Mouse (Mus musculus): ENCODE data around the gene Speer4e.
"Not testable (repeated sequence)": the region's sequence is repeated elsewhere in the genome, so short reads cannot be mapped to it uniquely, and the experiment has no call there.

Speer4e gene

DNA sequence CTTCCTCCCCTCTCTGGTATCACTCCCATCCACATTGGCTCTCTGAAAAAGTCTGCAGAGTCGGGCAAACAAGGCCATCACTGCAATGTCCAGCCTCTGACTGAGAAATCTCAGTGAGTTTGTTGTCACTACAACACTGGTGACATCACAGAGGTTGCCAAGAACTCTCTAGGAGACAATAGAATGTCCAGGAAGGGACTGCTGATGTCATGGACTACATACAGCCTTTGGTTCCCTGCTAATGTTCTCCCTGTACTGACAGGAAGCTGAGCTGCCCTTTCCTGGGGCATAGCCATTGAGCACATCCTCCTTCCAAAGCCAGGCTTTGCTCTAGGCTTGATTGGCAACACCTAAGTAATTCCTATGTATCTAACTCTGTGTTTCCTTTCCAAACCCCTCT, at the start of gene Speer4e:
Gene Speer4e (minus strand): TSS at position 101 of the 400 bp plus-strand sequence.
- not testable (repeated sequence) for DNase-seq (ENCODE audit: low read depth, low spot score)

DNA sequence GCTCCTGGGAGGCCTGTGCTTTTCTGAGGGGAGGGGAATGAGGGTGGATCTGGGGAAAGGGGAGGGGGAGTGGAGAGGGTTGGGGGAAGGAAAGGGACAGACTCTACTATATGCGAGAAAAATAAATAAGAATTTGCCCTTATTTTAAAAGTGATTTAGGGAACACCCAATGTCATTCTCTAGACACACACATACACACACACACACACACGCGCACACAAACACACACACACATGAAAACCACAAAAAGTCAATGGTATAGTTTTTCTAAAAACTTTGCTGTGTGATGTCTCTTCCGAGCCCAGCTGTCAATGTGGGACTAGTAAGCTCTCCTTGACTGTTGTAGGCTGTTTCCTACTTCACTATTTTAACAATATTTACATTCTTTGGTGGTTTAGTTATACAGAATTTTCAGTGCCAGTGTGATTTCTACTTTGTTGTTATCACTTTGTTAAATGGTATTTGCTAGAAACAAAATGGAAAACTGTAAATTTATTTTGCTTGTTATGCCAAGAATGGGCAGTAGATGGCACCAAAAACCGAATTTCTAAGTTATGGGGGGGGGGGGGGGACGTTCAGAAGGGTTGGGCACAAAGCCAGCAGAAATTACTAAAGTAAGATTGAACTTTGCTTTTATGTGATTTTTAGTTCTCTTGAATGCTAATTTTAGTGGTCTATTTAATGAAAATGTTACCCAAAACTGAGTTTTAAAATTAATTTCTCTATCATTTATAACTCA, 48.6 kb upstream of the Speer4e start:
- DNase-seq (ENCODE audit: low read depth, low spot score): not testable (repeated sequence)

GRCm38 (mm10) chr5:14978835-14979234, 40.6 kb upstream of the Speer4e start, which contains the start of gene Gm10354:
TSS of gene Gm10354 (minus strand) at chr5:14978935.
- not testable (repeated sequence) for DNase-seq (ENCODE audit: low read depth, low spot score)

DNA sequence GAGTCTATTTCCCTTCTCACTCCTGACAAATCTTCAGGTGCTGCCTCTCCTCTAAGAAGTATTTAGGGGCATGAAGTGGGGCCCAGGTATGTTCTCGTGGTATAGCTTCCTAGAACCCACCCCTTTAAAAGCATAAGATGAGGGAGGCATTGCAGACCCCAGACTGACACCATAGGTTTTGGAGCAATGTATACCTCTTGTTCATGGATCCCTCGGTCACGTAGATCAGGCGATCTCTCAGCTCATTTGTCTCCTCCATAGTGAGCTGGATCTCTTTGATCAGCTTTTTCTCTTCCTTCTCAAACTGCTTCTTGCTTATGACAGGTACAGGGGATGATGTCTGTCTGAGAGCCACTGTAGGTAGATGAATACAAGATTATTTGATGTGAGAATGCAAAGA, 39.1 kb upstream of the Speer4e start:
- DNase-seq (ENCODE audit: low read depth, low spot score): not testable (repeated sequence)

DNA sequence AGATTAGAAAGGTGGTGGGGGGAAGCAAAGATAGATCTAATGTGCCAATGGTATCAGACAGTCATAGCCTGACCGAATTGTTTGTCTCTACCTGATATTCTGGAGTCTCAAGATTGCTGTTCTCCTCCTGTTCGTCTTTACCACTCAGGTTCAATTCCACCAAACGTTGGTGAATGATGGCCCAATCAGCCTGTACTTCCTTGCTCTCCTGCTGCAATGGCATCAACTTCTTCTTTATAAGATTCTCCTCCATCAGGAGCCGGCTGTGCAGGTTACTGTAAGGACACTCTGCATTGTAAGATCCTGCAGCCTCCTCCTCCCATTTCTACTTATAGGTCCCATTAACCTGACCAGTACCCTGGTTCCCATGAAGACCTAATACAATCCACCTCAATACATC, 37.1 kb upstream of the Speer4e start:
- not testable (repeated sequence) for DNase-seq (ENCODE audit: low read depth, low spot score)

- DNase-seq (ENCODE audit: low read depth, low spot score): not testable (repeated sequence)
These were observed 34.6 kb upstream of the Speer4e start for GRCm38 (mm10) chr5:14972841-14973240.

- not testable (repeated sequence) for DNase-seq (ENCODE audit: low read depth, low spot score)
These were observed 25.6 kb upstream of the Speer4e start for GRCm38 (mm10) chr5:14963821-14964220.

DNA sequence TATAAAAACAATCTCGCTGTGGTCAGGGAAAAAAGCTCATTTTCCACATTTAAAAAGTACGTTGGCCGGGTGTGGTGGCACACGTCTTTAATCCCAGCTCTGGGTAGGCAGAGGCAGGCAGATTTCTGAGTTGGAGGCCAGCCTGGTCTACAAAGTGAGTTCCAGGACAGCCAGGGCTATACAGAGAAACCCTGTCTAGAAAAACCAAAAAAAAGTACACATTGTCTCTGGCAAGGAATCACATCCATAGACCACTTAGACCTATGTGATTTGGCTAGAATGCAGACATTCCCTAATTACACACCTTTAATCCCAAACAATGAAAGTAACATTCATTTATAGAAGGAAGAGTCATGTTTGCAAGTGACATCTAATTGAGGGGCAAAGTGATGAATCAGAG, 23.3 kb upstream of the Speer4e start:
- DNase-seq (ENCODE audit: low read depth, low spot score): not testable (repeated sequence)

GRCm38 (mm10) chr5:14955928-14956706, 17.9 kb upstream of the Speer4e start:
- not testable (repeated sequence) for DNase-seq (ENCODE audit: low read depth, low spot score)

GRCm38 (mm10) chr5:14953587-14953986, 15.4 kb upstream of the Speer4e start:
- not testable (repeated sequence) for DNase-seq (ENCODE audit: low read depth, low spot score)

GRCm38 (mm10) chr5:14952749-14953148, 14.5 kb upstream of the Speer4e start:
- not testable (repeated sequence) for DNase-seq (ENCODE audit: low read depth, low spot score)

GRCm38 (mm10) chr5:14951822-14952221, 13.6 kb upstream of the Speer4e start:
- DNase-seq (ENCODE audit: low read depth, low spot score): not testable (repeated sequence)

GRCm38 (mm10) chr5:14947482-14948198, 9.4 kb upstream of the Speer4e start:
- DNase-seq (ENCODE audit: low read depth, low spot score): not testable (repeated sequence)

- DNase-seq (ENCODE audit: low read depth, low spot score): not testable (repeated sequence)
These were observed 7.3 kb upstream of the Speer4e start for GRCm38 (mm10) chr5:14945524-14945923.

- not testable (repeated sequence) for DNase-seq (ENCODE audit: low read depth, low spot score)
These were observed 2.8 kb upstream of the Speer4e start for GRCm38 (mm10) chr5:14941043-14941442.

GRCm38 (mm10) chr5:14933721-14934120, 4.5 kb downstream of the Speer4e start:
- DNase-seq (ENCODE audit: low read depth, low spot score): not testable (repeated sequence)

DNA sequence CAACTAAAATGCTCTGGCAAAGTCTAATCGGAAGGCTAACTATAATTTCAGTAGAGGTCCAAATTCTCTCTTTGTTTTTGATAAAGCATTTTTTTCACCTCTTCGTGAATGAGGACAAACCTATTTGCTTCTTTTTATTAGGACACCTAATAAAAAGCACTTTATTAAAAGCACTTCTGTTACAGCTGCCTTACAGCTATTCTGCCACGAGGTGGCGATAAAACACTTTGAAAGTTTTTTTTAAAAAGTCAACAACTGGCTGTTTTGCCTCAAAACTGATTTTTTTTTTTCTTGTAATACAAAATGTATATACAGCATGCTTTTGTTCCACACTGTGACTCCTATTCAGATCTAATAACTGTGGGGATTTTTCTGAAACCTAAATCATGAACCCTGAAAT, 11.2 kb downstream of the Speer4e start:
- not testable (repeated sequence) for DNase-seq (ENCODE audit: low read depth, low spot score)

DNA sequence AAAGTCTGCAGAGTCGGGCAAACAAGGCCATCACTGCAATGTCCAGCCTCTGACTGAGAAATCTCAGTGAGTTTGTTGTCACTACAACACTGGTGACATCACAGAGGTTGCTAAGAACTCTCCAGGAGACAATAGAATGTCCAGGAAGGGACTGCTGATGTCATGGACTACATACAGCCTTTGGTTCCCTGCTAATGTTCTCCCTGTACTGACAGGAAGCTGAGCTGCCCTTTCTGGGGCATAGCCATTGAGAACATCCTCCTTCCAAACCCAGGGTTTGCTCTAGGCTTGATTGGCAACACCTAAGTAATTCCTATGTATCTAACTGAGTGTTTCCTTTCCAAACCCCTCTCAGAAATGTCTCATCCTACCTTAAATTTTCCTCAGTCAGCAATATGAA, 23.4 kb downstream of the Speer4e start, which contains the start of gene Gm9758:
Gene Gm9758 (minus strand): TSS at position 101 of the 400 bp plus-strand sequence.
- DNase-seq (ENCODE audit: low read depth, low spot score): not testable (repeated sequence)

DNA sequence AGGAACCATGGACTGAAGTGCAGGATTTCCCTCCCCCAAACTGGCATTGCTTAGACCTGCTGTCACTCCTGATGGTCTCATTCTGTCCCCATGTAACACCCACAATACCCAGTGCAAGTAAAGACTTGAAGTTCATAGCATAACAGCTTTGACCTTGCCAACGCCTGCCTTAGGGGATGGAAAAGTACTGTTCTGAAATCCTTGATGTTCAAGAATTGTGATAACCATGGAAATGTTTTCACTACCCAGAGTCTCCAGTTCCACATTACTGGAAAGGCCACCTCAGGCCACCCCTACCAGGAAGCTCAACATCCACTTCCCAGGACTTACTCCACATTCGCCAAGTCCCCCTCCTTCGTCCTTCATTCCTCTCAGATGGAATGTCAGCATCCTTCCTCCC, 23.9 kb downstream of the Speer4e start:
- DNase-seq (ENCODE audit: low read depth, low spot score): not testable (repeated sequence)

DNA sequence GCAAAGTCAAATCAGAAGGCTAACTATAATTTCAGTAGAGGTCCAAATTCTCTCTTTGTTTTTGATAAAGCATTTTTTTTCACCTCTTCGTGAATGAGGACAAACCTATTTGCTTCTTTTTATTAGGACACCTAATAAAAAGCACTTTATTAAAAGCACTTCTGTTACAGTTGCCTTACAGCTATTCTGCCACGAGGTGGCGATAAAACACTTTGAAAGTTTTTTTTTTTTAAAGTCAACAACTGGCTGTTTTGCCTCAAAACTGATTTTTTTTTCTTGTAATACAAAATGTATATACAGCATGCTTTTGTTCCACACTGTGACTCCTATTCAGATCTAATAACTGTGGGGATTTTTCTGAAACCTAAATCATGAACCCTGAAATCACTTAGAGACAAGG, 34.7 kb downstream of the Speer4e start:
- not testable (repeated sequence) for DNase-seq (ENCODE audit: low read depth, low spot score)

DNA sequence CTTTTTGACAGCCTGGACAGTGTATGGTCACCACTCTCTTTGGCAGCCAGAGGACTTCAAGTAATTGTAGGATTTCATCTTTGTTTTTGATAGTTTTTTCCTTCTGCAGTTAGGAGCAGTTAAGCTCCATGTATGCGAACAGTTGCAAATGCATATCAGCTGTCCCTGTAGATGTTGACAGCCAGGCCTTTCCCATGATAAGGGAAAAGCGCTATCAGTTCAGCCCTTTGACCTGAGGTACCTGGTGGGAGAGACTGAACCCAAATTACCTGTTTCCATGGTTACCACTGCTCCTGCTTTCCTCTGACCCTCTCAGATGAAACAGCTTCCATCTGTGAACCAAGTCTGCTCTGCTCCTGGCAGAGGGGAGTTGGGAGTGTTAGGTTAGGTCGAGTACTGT, 46.0 kb downstream of the Speer4e start:
- no peak for DNase-seq (ENCODE audit: low read depth, low spot score)

GRCm38 (mm10) chr5:14885291-14885690, 52.9 kb downstream of the Speer4e start:
- not testable (repeated sequence) for DNase-seq (ENCODE audit: low read depth, low spot score)
